Mouse (Mus musculus) cerebellum, adult 18-20 months (tissue): ENCODE measurements at regions not wholly inside any gene's neighbourhood (a gene's known extent, or its start where the extent isn't known, plus 50 kb on each side); places are given as distances from the start of the nearest gene placed in this dataset.

Source experiments
- DNase-seq, 2 experiments: peaks; one replicate each; pipeline ENCODE4 v3.0.0; 2021

DNA sequence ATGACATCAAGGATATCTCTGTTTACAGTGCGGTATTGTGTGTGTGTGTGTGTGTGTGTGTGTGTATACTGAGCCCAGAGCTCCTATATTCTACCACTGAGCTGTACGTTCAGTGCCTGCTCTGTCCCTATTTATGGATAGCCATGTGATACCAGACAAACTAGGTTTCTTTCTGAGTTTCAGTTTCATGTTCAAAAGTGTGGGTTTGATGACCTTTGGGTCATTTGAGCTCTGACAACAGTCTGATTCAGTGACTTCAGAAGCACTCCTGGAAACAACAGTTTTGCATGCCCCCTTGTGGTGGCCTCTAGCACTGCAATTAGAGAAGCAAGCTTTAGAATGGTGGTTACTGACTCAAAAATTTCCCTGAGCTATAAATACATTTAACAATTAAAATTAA, 50.9 kb upstream of the Tent2 start:
- DNase-seq = peak; percentile 75 to 80

DNA sequence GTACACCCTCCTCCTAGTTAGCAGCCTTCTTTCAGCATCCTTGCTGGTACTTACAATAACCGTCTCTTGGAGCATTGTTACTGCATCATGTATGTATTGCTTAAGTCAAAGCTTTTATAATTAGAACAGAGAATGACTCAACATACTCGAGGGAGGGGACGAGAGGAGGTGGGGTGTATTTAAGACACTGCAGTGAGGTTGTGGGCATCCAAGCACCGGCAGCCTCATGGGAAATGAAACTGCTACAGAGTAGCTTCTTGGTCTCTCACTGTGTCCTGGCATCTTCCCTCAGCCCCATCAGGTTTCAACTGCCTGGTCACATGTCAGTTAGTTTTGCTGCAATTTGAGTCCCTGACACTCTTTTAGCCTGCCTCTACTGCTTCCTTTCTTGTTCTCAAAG, 50.7 kb upstream of the Homer1 start:
- DNase-seq = no peak
